Mouse (Mus musculus) heart, postnatal 0 days (tissue): Measurements from ENCODE around the gene 4931406P16Rik. TPM values are rescaled to one million over a fixed set of nuclear protein-coding genes. Genes with fewer than 3 reads are reported as not detected.

Experiments used
- ATAC-seq: fragments of 200-750 bp; cut with Nextera tagmentation; 2 replicates; pipeline ENCODE4 v1.8.0; 2017; ENCODE audit warnings: low read depth, moderate number of reproducible peaks, moderate library complexity; ENCODE audit not compliant: insufficient read depth
- DNase-seq: peaks from one replicate; pipeline ENCODE4 v3.0.0-alpha.2; 2016; ENCODE audit warnings: low spot score
- H3K27ac ChIP-seq: fragments of 300-500 bp; sonication (generic); 2 replicates; pipeline ENCODE4 v1.5.1; 2014; ENCODE audit warnings: low read depth, mild to moderate bottlenecking
- H3K27me3 ChIP-seq: fragments of 300-500 bp; sonication (generic); 2 replicates; pipeline ENCODE4 v1.6.1; 2014; ENCODE audit warnings: low read length, mixed read lengths; ENCODE audit not compliant: control insufficient read depth, insufficient read depth
- H3K36me3 ChIP-seq: fragments of 300-500 bp; sonication (generic); replicated peaks from 2 replicates; pipeline ENCODE4 v1.6.1; 2014; ENCODE audit warnings: low read length, mixed read lengths; ENCODE audit not compliant: control insufficient read depth, insufficient read depth
- H3K4me1 ChIP-seq: fragments of 300-500 bp; sonication (generic); 2 replicates; pipeline ENCODE4 v1.6.1; 2014; ENCODE audit warnings: antibody characterized with exemption; ENCODE audit not compliant: control insufficient read depth, insufficient read depth
- H3K4me2 ChIP-seq: fragments of 300-500 bp; sonication (generic); 2 replicates; pipeline ENCODE4 v1.6.1; 2014; ENCODE audit warnings: low read depth, mild to moderate bottlenecking, low read length, moderate library complexity
- H3K4me3 ChIP-seq: fragments of 300-500 bp; sonication (generic); 2 replicates; pipeline ENCODE4 v1.5.1; 2014; ENCODE audit warnings: low read depth, low read length
- H3K9ac ChIP-seq: fragments of 300-500 bp; sonication (generic); replicated peaks from 2 replicates; pipeline ENCODE4 v1.6.1; 2014; ENCODE audit warnings: low read depth, low read length, mixed read lengths
- H3K9me3 ChIP-seq: fragments of 300-500 bp; sonication (generic); replicated peaks from 2 replicates; pipeline ENCODE4 v1.6.1; 2016; ENCODE audit warnings: low read length; ENCODE audit not compliant: control insufficient read depth
- CTCF ChIP-seq: IDR thresholded peaks from 2 replicates; pipeline ENCODE4 v1.5.1; 2016; ENCODE audit warnings: antibody characterized with exemption, control low read depth, low read depth
- EP300 ChIP-seq: IDR thresholded peaks from 2 replicates; pipeline ENCODE4 v1.6.1; 2016; ENCODE audit warnings: antibody characterized with exemption, low read depth
- WGBS: fragments of 180-500 bp; shearing (Covaris S2); extraction: QIAGEN DNeasy Blood & Tissue Kit; methylation state at CpG from one replicate; pipeline ENCODE4 v1.1.7; 2014; 5-methylcytosine and 5-hydroxymethylcytosine counted together
- polyA plus RNA-seq: library from polyadenylated mRNA; unstranded; fragments of >200 nt; fragmentation: Nextera tagmentation; extraction: Ambion mirVana; gene quantifications from 2 replicates; pipeline ENCODE4 v1.2.1, GENCODE M21; 2015
- total RNA-seq: library from RNA; depleted of rRNA; stranded (reverse); fragments of >200 nt; gene quantifications from 2 replicates; pipeline ENCODE4 v1.2.3, GENCODE M21; 2014; ENCODE audit warnings: low replicate concordance; rRNA removed

The 4931406P16Rik gene
- total and polyA plus RNA-seq, 2 experiments from 2014 or later = 25.4 to 62.1 TPM

- peak; percentile 86 for DNase-seq
- TF ChIP-seq CTCF = no peak
- 0 out of 2 replicates have a peak, but pooled peaks have one; percentile 19 for TF ChIP-seq EP300
- H3K4me2 ChIP-seq = peak within 1 kb of the TSS; percentile 90
- peak within 1 kb of the TSS; percentile 96 for H3K4me3 ChIP-seq
- H3K27me3 ChIP-seq = no peaks in the 10 kb centered on the region
- H3K4me1 ChIP-seq = peaks cover 8% of the 10 kb centered on the region; the same call in 1 of the 2 replicates
- peak within 1 kb of the TSS; percentile 83 for H3K27ac ChIP-seq
- ATAC-seq = peak; percentile 93
- H3K9me3 ChIP-seq = no peaks in the 10 kb centered on the region
- H3K9ac ChIP-seq = peak within 1 kb of the TSS; percentile 93
- peaks cover 28% of the 10 kb centered on the region for H3K36me3 ChIP-seq
- WGBS = 2% methylated on average over 70 of the region's 70 CpGs
Observed at GRCm38 (mm10) chr7:34196132-34197128, 116.9 kb downstream of the 4931406P16Rik start, which contains the start of gene Pdcd2l. Gene Pdcd2l (minus strand): TSS chr7:34196661.

GRCm38 (mm10) chr7:34195632-34196031 lies 117.7 kb downstream of the 4931406P16Rik start:
- Histone ChIP-seq H3K9me3 (no peaks in the 10 kb centered on the region), H3K4me2 (peak overlapping the region; percentile 90), H3K9ac (peak overlapping the region; percentile 93), H3K4me1 (peaks cover 8% of the 10 kb centered on the region; the same call in 1 of the 2 replicates), H3K4me3 (peak overlapping the region; percentile 96), H3K27ac (no peak overlapping the region; the same call in 1 of the 2 replicates), H3K27me3 (no peaks in the 10 kb centered on the region), H3K36me3 (peaks cover 21% of the 10 kb centered on the region)
- WGBS = 57% methylated on average over 3 of the region's 3 CpGs
- DNase-seq = no peak
- TF ChIP-seq EP300 = no peak
- TF ChIP-seq CTCF = peak; percentile 28
- ATAC-seq = no peak

- peaks cover 8% of the 10 kb centered on the region; the same call in 1 of the 2 replicates for H3K4me1 ChIP-seq
- no peak overlapping the region for H3K27ac ChIP-seq
- H3K36me3 ChIP-seq = peaks cover 39% of the 10 kb centered on the region
- H3K27me3 ChIP-seq = no peaks in the 10 kb centered on the region
- H3K9me3 ChIP-seq = no peaks in the 10 kb centered on the region
- 91% methylated on average over 6 of the region's 6 CpGs for WGBS
- no peak overlapping the region for H3K4me2 ChIP-seq
- no peak overlapping the region for H3K9ac ChIP-seq
- no peak for DNase-seq
- no peak overlapping the region for H3K4me3 ChIP-seq
- TF ChIP-seq EP300 (no peak), CTCF (no peak)
- no peak for ATAC-seq
Observed at GRCm38 (mm10) chr7:34192825-34193224, 120.5 kb downstream of the 4931406P16Rik start.

GRCm38 (mm10) chr7:34189376-34189989 lies 123.9 kb downstream of the 4931406P16Rik start:
- no peak for DNase-seq
- Histone ChIP-seq H3K4me3 (no peak overlapping the region), H3K27ac (no peak overlapping the region), H3K4me2 (no peak overlapping the region), H3K4me1 (no peaks in the 10 kb centered on the region), H3K36me3 (peaks cover 69% of the 10 kb centered on the region), H3K9ac (no peak overlapping the region), H3K9me3 (no peaks in the 10 kb centered on the region), H3K27me3 (no peaks in the 10 kb centered on the region)
- no peak for ATAC-seq
- 85% methylated on average over 12 of the region's 12 CpGs for WGBS
- no peak for TF ChIP-seq CTCF

Other genes with a start within 250 kb of the 4931406P16Rik start
- not detected in 2 replicates for gene Scgb1b30, start 218.1 kb downstream of the 4931406P16Rik start, total RNA-seq
- gene Scgb1b30, start 218.1 kb downstream of the 4931406P16Rik start, polyA plus RNA-seq = not detected in 2 replicates
- 39.3 and 55.5 TPM in 2 replicates for gene Wtip, start 180.3 kb downstream of the 4931406P16Rik start, total RNA-seq
- 1.9 and 2.2 TPM in 2 replicates for gene Wtip, start 180.3 kb downstream of the 4931406P16Rik start, polyA plus RNA-seq
- 54.8 and 57.3 TPM in 2 replicates for gene Uba2, start 144.0 kb downstream of the 4931406P16Rik start, total RNA-seq
- gene Uba2, start 144.0 kb downstream of the 4931406P16Rik start, polyA plus RNA-seq = 55.7 and 59.3 TPM in 2 replicates
- gene Pdcd2l, start 116.9 kb downstream of the 4931406P16Rik start, total RNA-seq = 32.5 and 41.9 TPM in 2 replicates
- gene Pdcd2l, start 116.9 kb downstream of the 4931406P16Rik start, polyA plus RNA-seq = 41.7 and 44.0 TPM in 2 replicates
- gene Gpi1, start 83.2 kb downstream of the 4931406P16Rik start, total RNA-seq = 645 and 692 TPM in 2 replicates
- 587 and 618 TPM in 2 replicates for gene Gpi1, start 83.2 kb downstream of the 4931406P16Rik start, polyA plus RNA-seq
- not detected in 2 replicates for gene Gm6096, start 62.5 kb downstream of the 4931406P16Rik start, total RNA-seq
- gene Gm6096, start 62.5 kb downstream of the 4931406P16Rik start, polyA plus RNA-seq = 0.32 TPM in 1 of 2 replicates, not detected in the other
- 41.4 and 57.2 TPM in 2 replicates for gene Lsm14a, start 79.8 kb upstream of the 4931406P16Rik start, total RNA-seq
- gene Lsm14a, start 79.8 kb upstream of the 4931406P16Rik start, polyA plus RNA-seq = 40.7 and 44.7 TPM in 2 replicates